Mouse (Mus musculus) CH12.LX (cell line): ENCODE data around the gene Gm44596. TPM values are rescaled to one million over a fixed set of nuclear protein-coding genes. Genes with fewer than 3 reads are reported as not detected.

Experiments used
- DNase-seq: peaks from one replicate; pipeline ENCODE4 v3.0.0-alpha.2; 2013; ENCODE audit errors: extremely low read depth
- H3K27ac ChIP-seq: 2 replicates; pipeline ENCODE4 v1.5.1; 2012; ENCODE audit warnings: low read depth, mild to moderate bottlenecking, control low read depth, moderate library complexity; ENCODE audit not compliant: insufficient read depth
- H3K27me3 ChIP-seq: replicated peaks from 2 replicates; pipeline ENCODE3; 2012; ENCODE audit warnings: inconsistent platforms
- H3K36me3 ChIP-seq, 2 experiments: replicated peaks in 1 of 2; 2 replicates each; pipeline versions ENCODE3 to v1.6.1; 2012; ENCODE audit warnings: inconsistent platforms in 1 of 2, low read length in 1 of 2, mild to moderate bottlenecking in 1 of 2, mixed read lengths in 1 of 2, moderate library complexity in 1 of 2; ENCODE audit not compliant: control insufficient read depth in 1 of 2, insufficient read depth in 1 of 2
- H3K4me1 ChIP-seq, 2 experiments: 2 replicates each; pipeline ENCODE4 v1.6.1; 2012; ENCODE audit warnings: inconsistent platforms in 1 of 2, moderate library complexity in 1 of 2; ENCODE audit not compliant: insufficient read depth in 2 of 2, control insufficient read depth in 1 of 2
- H3K4me2 ChIP-seq: 2 replicates; pipeline ENCODE4 v1.6.1; 2012; ENCODE audit warnings: low read depth, mild to moderate bottlenecking, control low read depth; ENCODE audit not compliant: poor library complexity, insufficient read depth, severe bottlenecking
- H3K4me3 ChIP-seq, 3 experiments: fragments of 150-350 bp in 1 of 3; sonication (generic) in 1 of 3; replicated peaks in 1 of 3; 2 replicates each; pipeline versions ENCODE3 to v1.5.1; 2011 to 2012; ENCODE audit warnings: low read depth in 2 of 3, low read length in 2 of 3, mild to moderate bottlenecking in 2 of 3, moderate library complexity in 2 of 3, control low read depth in 1 of 3, improper control_type of control experiment in 1 of 3, inconsistent platforms in 1 of 3, mixed read lengths in 1 of 3; ENCODE audit not compliant: poor library complexity in 1 of 3
- H3K79me2 ChIP-seq: replicated peaks from 2 replicates; pipeline ENCODE4 v1.6.1; 2012; ENCODE audit warnings: mild to moderate bottlenecking, moderate library complexity; ENCODE audit not compliant: control insufficient read depth, poor library complexity, insufficient read depth, severe bottlenecking; ENCODE audit errors: extremely low read depth
- H3K9ac ChIP-seq: 2 replicates; pipeline ENCODE4 v1.6.1; 2012; ENCODE audit warnings: low read depth, mild to moderate bottlenecking, control low read depth, moderate library complexity; ENCODE audit not compliant: insufficient read depth
- H3K9me3 ChIP-seq: replicated peaks from 2 replicates; pipeline ENCODE3; 2012; ENCODE audit warnings: low read length, inconsistent platforms, mixed read lengths
- CHD1 ChIP-seq: IDR thresholded peaks from 2 replicates; pipeline ENCODE4 v1.6.1; 2012; ENCODE audit warnings: low read depth, low read length, improper control_type of control experiment, inconsistent platforms
- CHD2 ChIP-seq: IDR thresholded peaks from 2 replicates; pipeline ENCODE4 v1.6.1; 2011; ENCODE audit warnings: low read length, improper control_type of control experiment
- CTCF ChIP-seq, 2 experiments: IDR thresholded peaks in 1 of 2; conservative IDR thresholded peaks in 1 of 2; 2 replicates each; pipeline ENCODE4 v1.5.1; 2011 to 2012; ENCODE audit warnings: low read depth in 2 of 2, low read length in 2 of 2, improper control_type of control experiment in 1 of 2, inconsistent platforms in 1 of 2, mild to moderate bottlenecking in 1 of 2, moderate library complexity in 1 of 2
- ELF1 ChIP-seq: IDR thresholded peaks from 2 replicates; pipeline ENCODE4 v1.6.1; 2014; ENCODE audit warnings: low read depth, mild to moderate bottlenecking, inconsistent platforms, low read length, improper control_type of control experiment
- EP300 ChIP-seq: IDR thresholded peaks from 2 replicates; pipeline ENCODE4 v1.6.1; 2011; ENCODE audit warnings: low read length, improper control_type of control experiment
- ETS1 ChIP-seq: conservative IDR thresholded peaks from 2 replicates; pipeline ENCODE4 v1.6.1; 2012; ENCODE audit warnings: low read depth, mild to moderate bottlenecking, inconsistent platforms, low read length, improper control_type of control experiment, moderate library complexity
- GABPA ChIP-seq: IDR thresholded peaks from 2 replicates; pipeline ENCODE4 v1.6.1; 2012; ENCODE audit warnings: low read depth, low read length, improper control_type of control experiment, inconsistent platforms; ENCODE audit not compliant: insufficient replicate concordance
- HCFC1 ChIP-seq: IDR thresholded peaks from 2 replicates; pipeline ENCODE4 v1.6.1; 2012; ENCODE audit warnings: low read depth, mild to moderate bottlenecking, inconsistent platforms, low read length, improper control_type of control experiment
- IRF4 ChIP-seq: IDR thresholded peaks from 2 replicates; pipeline ENCODE4 v1.6.1; 2014; ENCODE audit warnings: low read depth, mild to moderate bottlenecking, inconsistent platforms, low read length, improper control_type of control experiment
- JUN ChIP-seq: IDR thresholded peaks from 2 replicates; pipeline ENCODE4 v1.6.1; 2011; ENCODE audit warnings: low read depth, mild to moderate bottlenecking, low read length, improper control_type of control experiment, moderate library complexity; ENCODE audit not compliant: insufficient read depth
- KAT2A ChIP-seq: IDR thresholded peaks from 2 replicates; pipeline ENCODE4 v1.6.1; 2012; ENCODE audit warnings: low read length, improper control_type of control experiment, inconsistent platforms; ENCODE audit not compliant: insufficient replicate concordance
- MAFK ChIP-seq: IDR thresholded peaks from 2 replicates; pipeline ENCODE4 v1.6.1; 2011; ENCODE audit warnings: low read length, improper control_type of control experiment; ENCODE audit not compliant: insufficient replicate concordance
- MAX ChIP-seq: IDR thresholded peaks from 2 replicates; pipeline ENCODE4 v1.6.1; 2011; ENCODE audit warnings: low read length, improper control_type of control experiment
- MAZ ChIP-seq: IDR thresholded peaks from 2 replicates; pipeline ENCODE4 v1.6.1; 2012; ENCODE audit warnings: low read depth, mild to moderate bottlenecking, inconsistent platforms, low read length, improper control_type of control experiment, moderate library complexity
- MEF2A ChIP-seq: IDR thresholded peaks from 2 replicates; pipeline ENCODE4 v1.6.1; 2014; ENCODE audit warnings: low read depth, mild to moderate bottlenecking, inconsistent platforms, low read length, improper control_type of control experiment, borderline replicate concordance
- MXI1 ChIP-seq: IDR thresholded peaks from 2 replicates; pipeline ENCODE4 v1.6.1; 2011; ENCODE audit warnings: mild to moderate bottlenecking, low read depth, low read length, improper control_type of control experiment
- MYC ChIP-seq: IDR thresholded peaks from 2 replicates; pipeline ENCODE4 v1.6.1; 2011; ENCODE audit warnings: low read depth, mild to moderate bottlenecking, improper control_type of control experiment, low read length
- NRF1 ChIP-seq: IDR thresholded peaks from 2 replicates; pipeline ENCODE4 v1.6.1; 2014; ENCODE audit warnings: low read depth, mild to moderate bottlenecking, inconsistent platforms, low read length, improper control_type of control experiment, moderate library complexity
- PAX5 ChIP-seq: IDR thresholded peaks from 2 replicates; pipeline ENCODE4 v1.6.1; 2012; ENCODE audit warnings: low read length, inconsistent platforms, mixed read lengths
- POLR2A ChIP-seq: IDR thresholded peaks from 2 replicates; pipeline ENCODE4 v1.6.1; 2011; ENCODE audit warnings: low read depth, mild to moderate bottlenecking, improper control_type of control experiment, low read length
- POLR2AphosphoS2 ChIP-seq: IDR thresholded peaks from 2 replicates; pipeline ENCODE4 v1.6.1; 2011; ENCODE audit warnings: low read depth, low read length, improper control_type of control experiment
- RCOR1 ChIP-seq: conservative IDR thresholded peaks from 2 replicates; pipeline ENCODE4 v1.6.1; 2012; ENCODE audit warnings: low read depth, mild to moderate bottlenecking, inconsistent platforms, low read length, improper control_type of control experiment
- SMC3 ChIP-seq: IDR thresholded peaks from 2 replicates; pipeline ENCODE4 v1.6.1; 2011; ENCODE audit warnings: low read depth, low read length, improper control_type of control experiment
- TCF12 ChIP-seq: IDR thresholded peaks from 2 replicates; pipeline ENCODE4 v1.6.1; 2014; ENCODE audit warnings: low read depth, mild to moderate bottlenecking, inconsistent platforms, low read length, improper control_type of control experiment
- UBTF ChIP-seq: IDR thresholded peaks from 2 replicates; pipeline ENCODE4 v1.6.1; 2012; ENCODE audit warnings: low read depth, mild to moderate bottlenecking, inconsistent platforms, low read length, improper control_type of control experiment, moderate library complexity
- ZC3H11A ChIP-seq: IDR thresholded peaks from 2 replicates; pipeline ENCODE4 v1.6.1; 2012; ENCODE audit warnings: low read depth, mild to moderate bottlenecking, inconsistent platforms, low read length, improper control_type of control experiment
- ZKSCAN1 ChIP-seq: IDR thresholded peaks from 2 replicates; pipeline ENCODE4 v1.6.1; 2012; ENCODE audit warnings: low read depth, inconsistent platforms, low read length, improper control_type of control experiment, borderline replicate concordance
- dilution Hi-C: fragments of 300-500 bp; cut with MboI; formaldehyde crosslinking; loops from 2 replicates; pipeline ENCODE4 v1.14.3; 2020; ENCODE audit warnings: low sequenced_read_pairs; ENCODE audit not compliant: extremely low pct_unique_long_range_greater_than_20kb, extremely low pct_ligation_motif_present
- in situ Hi-C: fragments of 300-500 bp; cut with MboI; formaldehyde crosslinking; loops from 3 replicates; pipeline ENCODE4 v1.14.3; 2019; ENCODE audit warnings: low sequenced_read_pairs, low pct_ligation_motif_present, low pct_unique_long_range_greater_than_20kb, mixed read lengths
- polyA plus RNA-seq: library from polyadenylated mRNA; unstranded; fragments of >175 nt; gene quantifications from 2 replicates; pipeline ENCODE4 v1.2.1, GENCODE M21; 2012; ENCODE audit warnings: low read depth; ENCODE audit not compliant: insufficient read length
- total RNA-seq, 2 experiments: library from RNA; depleted of rRNA; stranded (reverse); fragments of 300-350 nt in 1 of 2; fragments of >200 nt in 1 of 2; gene quantifications; 2 replicates each; pipeline ENCODE4 v1.2.3; 2012 to 2014

Gene Gm44596
- total and polyA plus RNA-seq, 3 experiments: not detected

DNA sequence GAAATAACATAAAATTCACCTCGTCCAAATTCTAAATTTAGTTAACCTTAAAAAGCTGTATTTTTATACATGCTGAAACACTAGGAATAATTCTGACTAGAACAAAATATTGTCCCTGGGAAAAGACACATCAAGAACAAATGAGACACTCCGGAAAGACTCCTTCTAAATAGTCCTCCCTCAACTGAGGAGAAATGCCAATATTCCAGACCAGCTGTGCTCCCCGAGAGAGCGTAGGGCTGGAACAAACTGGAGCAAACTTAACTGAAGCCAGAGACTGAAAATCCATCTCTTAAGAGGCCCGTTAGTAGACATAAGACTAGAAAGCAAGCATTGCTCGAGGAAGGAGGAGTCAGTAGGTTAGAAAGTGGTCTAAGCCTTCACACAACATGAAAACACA, 28.5 kb upstream of the Gm44596 start:
- Histone ChIP-seq H3K9me3 (no peaks in the 10 kb centered on the region), H3K4me1 (peaks cover 0 to 8% of the 10 kb centered on the region in 2 experiments; a peak in 2 of 4 replicates), H3K4me3 (no peak overlapping the region), H3K9ac (no peak overlapping the region), H3K79me2 (no peaks in the 10 kb centered on the region), H3K27me3 (no peaks in the 10 kb centered on the region), H3K36me3 (peaks cover 4 to 34% of the 10 kb centered on the region in 2 experiments), H3K4me2 (no peak overlapping the region), H3K27ac (no peak overlapping the region)
- dilution Hi-C loops: no loop called here
- in situ Hi-C loops: no loop called here
- TF ChIP-seq MEF2A (no peak), TCF12 (no peak), ELF1 (no peak), JUN (no peak), CTCF (conservative IDR thresholded peaks at IDR 0.05 in 1 of 2, IDR thresholded peaks at IDR 0.05 in 1 of 2; ENCODE audit: low read depth in 2 of 2, low read length in 2 of 2) (no peak), KAT2A (no peak), ZC3H11A (no peak), CHD1 (no peak), MAFK (no peak), POLR2AphosphoS2 (no peak), POLR2A (no peak), HCFC1 (no peak), PAX5 (no peak), RCOR1 (no peak), MAX (no peak), MYC (no peak), NRF1 (no peak), CHD2 (no peak), IRF4 (no peak), ETS1 (no peak)
- no peak for DNase-seq

DNA sequence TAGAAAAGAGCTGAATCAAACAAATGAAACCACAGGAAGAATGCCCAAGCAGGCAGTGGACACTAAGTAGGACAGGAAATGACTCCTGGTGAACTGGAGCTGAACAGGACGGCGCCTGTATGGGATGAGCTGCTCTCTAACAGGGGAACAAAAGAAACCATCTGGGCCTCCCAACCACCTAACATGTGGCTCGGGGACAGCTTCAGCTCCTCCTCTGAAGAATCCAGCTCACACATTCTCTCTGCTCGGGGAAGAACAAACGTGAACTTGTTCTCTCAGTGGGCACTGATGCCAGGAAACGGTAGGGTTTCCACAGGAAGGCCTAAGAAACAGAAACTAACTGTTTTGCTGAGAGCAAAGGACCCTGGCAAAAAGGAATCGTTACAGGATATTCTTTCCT, 25.6 kb upstream of the Gm44596 start:
- H3K4me1 ChIP-seq: peaks cover 0 to 17% of the 10 kb centered on the region in 2 experiments; a peak in 2 of 4 replicates
- in situ Hi-C loops (no loop called here), dilution Hi-C loops (no loop called here)

More for the DNA sequence above, 25.6 kb upstream of the Gm44596 start:
- Histone ChIP-seq H3K4me3 (no peak overlapping the region), H3K9ac (no peak overlapping the region), H3K27me3 (no peaks in the 10 kb centered on the region), H3K9me3 (no peaks in the 10 kb centered on the region), H3K4me2 (no peak overlapping the region), H3K27ac (no peak overlapping the region), H3K36me3 (peaks cover 4 to 29% of the 10 kb centered on the region in 2 experiments), H3K79me2 (no peaks in the 10 kb centered on the region)
- no peak for DNase-seq
- TF ChIP-seq CHD1 (no peak), ZC3H11A (no peak), SMC3 (no peak), ZKSCAN1 (no peak), MAZ (no peak), POLR2A (no peak), CHD2 (no peak), KAT2A (no peak), UBTF (no peak), JUN (no peak), GABPA (no peak), MXI1 (no peak), EP300 (no peak), MAFK (no peak), MAX (no peak), IRF4 (no peak)
- TF ChIP-seq, all 38 proteins: peak for 0
